Mouse (Mus musculus) mouse trophoblast stem cell (cell line): ENCODE measurements around the gene Vmn1r233.

Source experiments
- in situ Hi-C, 2 experiments: fragments of 300-500 bp; cut with MseI, MboI; formaldehyde crosslinking; loops; 2 replicates in 1 of 2; 3 replicates in 1 of 2; pipeline ENCODE4 v1.15.1; 2025

Gene Vmn1r233

DNA sequence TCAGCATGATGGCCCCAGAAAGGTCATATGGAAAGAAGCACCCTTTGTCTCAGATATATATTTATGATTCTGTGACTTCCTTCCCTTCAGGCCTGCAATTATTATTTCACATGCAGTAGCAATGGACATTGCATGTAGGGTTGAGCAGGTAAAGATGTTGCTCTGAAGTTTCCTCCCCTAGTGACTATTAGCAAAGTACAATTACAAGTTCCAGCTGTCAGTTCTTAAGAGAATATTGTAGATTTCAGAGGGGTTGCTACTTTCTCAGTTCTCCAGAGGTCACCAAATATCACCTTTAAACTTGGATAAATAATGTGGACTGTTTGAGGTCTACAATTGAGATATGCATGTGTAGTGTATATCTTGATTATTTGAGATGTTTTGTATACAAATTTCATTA is at the start of gene Vmn1r233:
Gene Vmn1r233 (minus strand): TSS at position 101 of the 400 bp plus-strand sequence.
- in situ Hi-C loops = no loop called here

DNA sequence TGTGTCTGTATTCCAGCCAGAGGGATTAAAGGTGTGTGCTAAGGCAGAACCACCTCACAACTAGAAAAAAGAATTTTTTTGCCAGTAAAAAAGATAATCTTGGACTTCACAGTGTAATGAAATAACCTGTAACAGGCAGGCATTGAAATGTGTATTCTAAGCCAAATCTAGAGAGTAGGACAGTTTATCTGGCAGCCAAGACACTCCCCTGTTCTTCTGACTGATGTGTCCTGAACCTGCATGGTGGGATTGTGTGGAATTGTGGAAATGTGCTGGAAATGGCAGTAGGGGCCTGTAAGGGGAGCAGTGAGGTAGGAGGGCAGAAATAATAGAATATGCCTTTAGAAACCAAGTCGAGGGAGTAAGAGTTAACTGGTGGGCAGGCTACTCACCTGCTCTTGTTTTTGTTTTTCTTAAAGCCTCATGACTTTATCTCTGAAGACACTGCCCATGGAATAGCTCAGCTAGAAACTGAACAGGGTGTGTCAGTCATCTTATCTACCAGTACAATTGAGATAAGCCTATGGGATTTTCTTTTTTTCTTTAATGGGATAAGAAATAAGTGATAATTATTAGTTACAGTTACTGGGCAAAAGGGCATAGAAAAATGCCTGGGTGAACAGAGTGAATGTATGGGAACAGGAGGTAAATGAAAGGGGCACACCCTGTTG is 22.3 kb upstream of the Vmn1r233 start:
- in situ Hi-C loops = no loop called here

DNA sequence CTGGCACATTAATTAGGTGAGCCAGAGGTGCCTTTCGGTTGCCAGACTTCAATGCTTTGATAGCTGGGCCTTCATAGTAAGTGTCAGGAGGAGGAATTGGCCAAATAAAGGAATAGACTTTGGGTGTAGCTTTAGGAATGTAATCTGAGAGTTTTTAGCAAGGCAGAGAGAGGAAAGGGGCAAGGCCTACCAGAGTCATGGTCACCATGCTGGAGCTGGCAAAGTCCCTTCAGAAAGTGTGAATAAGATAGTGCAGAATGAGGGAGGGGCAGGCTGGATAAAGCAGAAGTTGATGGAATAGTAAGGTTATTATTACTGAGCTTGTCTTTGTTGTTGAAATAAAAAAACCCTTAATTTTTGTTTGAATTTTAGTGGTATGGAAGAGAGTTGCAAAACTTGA is 13.5 kb upstream of the Vmn1r233 start:
- in situ Hi-C loops = no loop called here

DNA sequence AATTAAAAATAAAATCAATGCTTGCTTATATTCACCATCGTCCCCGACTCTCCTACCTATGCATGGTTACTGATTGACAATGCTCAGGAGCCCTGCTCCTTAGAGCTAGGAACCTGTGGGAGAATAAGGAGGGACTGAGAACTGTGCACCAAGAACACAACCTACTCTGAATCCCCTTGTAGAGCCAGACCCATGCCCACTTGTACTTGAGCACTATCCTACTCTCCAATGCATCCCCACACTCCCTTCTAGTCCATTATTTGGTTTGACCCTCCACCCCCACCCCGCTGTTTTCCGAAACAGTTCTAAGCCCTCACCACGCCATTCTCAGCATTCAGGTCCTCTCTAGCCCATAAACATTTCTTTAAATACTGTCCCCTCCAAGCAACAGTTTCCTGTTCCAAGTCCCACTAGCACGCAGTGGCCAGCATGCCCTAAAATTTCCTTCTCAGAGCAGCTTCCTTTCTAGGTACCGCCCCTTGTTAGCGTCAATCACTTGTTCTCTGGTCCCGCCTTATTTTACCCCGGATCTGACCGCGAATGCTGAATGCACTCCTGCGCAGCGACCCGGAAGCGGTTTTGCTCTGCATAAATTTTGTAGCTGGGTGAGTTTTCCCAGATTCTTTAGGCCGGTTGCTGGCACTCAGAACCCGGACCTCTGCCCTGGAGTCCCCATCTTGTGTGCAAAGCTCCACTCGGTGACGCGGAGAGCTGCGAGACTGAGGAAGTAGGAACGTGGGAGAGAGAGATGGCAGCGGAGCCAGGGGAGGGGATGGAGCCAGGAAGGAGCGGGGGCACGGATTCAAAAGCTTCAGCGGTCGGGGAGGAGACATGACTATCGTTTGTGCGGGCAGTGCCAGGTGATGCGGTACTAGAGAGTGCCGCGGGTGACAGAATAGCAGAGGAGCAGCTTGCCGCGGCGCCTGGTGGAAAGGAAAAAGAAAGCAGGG is 12.4 kb upstream of the Vmn1r233 start, which contains the start of gene Zfp160:
Gene Zfp160 (plus strand): TSS at position 522 of the 950 bp plus-strand sequence.
- in situ Hi-C loops = no loop called here

DNA sequence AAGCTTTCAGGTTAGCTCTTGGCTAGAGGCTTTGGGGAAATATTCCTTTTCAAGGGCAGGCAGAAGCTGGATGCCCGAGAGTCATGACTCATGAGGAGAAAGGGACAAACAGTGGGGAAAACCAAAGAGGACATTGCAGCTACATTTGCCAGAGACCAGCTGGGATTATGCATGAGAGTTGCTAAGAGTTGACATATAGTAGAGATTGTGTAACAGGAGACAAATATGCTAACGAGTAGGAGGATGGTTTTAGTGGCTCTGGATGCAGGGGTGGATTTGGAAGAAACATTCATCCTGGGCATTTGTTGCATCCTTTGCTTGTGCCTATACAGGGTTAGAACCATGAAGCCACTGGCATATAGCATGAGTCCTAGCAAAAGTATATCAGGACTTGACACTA is 2.5 kb downstream of the Vmn1r233 start:
- in situ Hi-C loops = no loop called here

DNA sequence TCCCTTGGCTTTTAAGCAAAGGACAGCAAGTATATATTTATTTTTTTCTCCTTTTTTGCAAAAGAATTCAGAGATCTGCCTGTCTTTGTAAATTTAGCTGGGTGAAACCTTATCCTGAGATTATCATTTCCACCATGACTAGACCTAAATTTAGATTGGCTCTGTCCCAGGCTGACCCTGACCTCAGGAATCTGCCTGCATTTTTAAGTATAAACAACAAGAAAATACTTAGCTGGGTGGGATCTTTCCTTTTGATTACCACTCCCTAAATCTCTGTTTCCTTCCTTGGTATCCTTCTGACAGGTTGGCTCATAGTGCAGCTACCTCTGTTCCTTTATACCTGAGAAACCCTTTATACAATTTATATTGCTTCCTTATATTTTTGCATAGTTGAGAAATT is 29.6 kb downstream of the Vmn1r233 start:
- in situ Hi-C loops = loop anchor here in 1 of 2 experiments (25.0 kb wide), 1 partner anchor 596 kb away; the partner anchor contains the start of gene Zfp948

DNA sequence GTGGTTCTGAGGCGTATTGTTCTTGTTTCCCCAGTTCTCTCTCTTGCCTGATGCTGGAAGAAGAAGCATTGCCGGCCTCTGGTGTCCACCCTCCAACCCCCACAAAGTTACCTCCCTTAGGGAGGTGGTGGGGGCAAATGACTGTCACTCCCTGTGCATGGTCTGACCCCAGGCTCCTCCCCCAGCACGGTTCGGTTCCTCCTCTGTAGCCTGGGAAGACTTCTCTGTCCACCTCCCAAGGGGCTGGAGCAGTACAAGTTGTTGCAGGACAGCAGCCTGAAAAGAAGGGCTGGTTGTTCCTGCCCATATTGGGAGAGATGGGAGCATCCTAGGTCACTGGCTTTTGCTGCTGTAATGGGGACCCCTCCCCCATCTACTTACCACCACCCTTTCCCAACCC is 30.8 kb downstream of the Vmn1r233 start:
- in situ Hi-C loops = loop anchor here in 1 of 2 experiments (25.0 kb wide), 1 partner anchor 597 kb away; the partner anchor contains the start of gene Zfp948

DNA sequence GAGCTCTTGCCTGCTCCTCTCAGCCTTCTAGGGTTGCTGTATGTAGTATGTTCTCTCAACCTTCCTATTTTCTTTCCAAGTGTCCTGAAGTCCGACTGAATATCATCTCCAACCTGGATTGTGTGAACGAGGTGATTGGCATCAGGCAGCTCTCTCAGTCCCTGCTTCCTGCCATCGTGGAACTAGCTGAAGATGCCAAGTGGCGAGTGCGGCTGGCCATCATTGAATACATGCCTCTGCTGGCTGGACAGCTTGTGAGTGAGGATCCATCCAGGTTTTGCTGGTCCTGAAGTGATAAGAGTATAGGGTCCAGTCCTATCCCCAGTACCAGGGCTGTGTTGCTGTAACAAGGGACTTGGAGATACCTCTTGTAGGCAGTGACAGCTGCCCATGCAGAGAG is 35.9 kb downstream of the Vmn1r233 start:
- in situ Hi-C loops = loop anchor here in 1 of 2 experiments (25.0 kb wide), 1 partner anchor 602 kb away; the partner anchor contains the start of gene Zfp948

DNA sequence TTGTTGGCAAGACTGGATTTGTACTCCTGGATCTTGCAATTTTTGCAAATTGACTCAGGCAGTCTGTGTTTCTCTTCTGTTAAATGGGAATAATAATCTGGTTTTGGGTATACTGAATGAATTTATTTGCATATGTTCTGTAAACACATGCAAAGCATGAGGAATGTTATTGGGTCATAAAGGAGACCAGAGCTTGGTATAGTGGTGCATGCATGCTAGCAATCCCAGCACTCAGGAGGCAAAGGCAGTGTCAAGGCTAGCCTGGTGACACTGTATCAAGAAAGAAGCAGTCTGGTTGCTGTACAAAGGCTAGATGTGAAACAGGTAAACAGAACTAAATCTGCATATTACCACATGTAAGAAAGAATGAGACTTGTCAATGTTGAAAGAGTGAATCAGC is 49.6 kb downstream of the Vmn1r233 start:
- in situ Hi-C loops = no loop called here

DNA sequence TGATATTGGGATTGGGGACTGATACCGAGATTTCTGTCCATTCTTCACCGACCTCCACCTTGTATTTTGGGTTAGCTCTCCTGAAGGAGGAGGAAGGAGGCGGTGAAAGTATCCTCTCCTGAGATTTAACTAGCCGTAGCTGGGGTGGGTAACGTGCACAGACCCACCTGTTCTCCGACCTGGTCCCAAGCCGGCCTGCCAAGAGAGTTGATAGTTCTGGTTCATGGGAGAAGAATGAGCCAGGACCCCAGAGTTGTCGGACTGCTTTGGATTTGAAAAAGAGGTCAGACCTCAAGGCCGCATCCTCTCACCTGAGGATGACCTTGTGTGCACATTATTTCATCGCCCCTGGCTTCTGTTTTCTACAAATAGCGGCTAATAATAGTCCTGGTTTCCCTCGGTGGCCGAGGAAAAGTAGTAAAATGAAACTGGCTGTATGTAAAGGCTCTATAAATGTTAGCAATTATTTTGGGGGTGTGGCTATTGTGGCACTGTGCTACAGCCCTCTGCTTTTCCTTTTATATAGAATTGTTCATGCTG is 50.2 kb downstream of the Vmn1r233 start:
- in situ Hi-C loops = no loop called here

DNA sequence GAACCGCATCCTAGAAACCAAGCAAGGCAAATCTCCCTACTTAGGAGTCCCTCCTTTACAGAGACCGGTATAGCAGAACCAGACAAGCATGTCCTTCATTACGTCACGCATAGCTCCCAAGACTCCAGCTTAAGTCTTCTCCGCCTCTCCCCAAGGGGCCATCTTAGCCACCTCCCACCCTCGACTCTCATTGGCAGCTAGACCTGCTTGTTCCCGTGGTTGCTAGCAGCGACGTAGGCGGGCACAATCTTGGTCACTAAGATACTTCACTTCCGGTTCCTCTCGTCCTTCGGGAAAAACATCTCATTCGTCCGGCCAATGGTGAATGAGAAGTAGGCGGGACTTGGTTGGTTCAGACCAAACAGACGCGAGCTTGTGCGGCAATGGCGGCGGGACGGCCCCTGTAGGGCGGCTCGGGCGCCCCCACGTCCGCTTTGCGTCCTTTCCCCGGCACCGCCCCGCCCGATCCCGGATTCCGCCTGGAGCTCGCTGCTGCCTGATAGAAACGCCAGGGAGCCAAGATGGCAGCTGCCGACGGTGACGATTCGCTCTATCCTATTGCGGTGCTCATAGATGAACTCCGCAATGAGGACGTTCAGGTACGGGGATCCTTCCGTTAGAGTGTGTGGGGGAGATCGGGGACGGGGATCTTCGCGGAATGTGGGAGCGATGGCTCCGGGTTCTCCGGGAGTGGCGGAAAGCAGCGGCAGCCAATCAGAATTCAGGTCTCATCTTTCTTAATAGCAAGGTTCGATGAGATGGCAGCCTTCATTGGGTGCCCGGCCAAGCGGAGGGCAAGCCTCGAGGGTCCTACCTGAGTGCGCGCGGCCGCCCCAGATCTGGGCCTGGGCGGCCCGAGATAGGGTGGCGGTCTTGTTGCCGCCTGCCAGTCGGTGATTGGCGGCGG is 51.0 kb downstream of the Vmn1r233 start, which contains the start of gene Ppp2r1a:
Gene Ppp2r1a (plus strand): TSS at position 327 of the 907 bp plus-strand sequence.
- in situ Hi-C loops = no loop called here

DNA sequence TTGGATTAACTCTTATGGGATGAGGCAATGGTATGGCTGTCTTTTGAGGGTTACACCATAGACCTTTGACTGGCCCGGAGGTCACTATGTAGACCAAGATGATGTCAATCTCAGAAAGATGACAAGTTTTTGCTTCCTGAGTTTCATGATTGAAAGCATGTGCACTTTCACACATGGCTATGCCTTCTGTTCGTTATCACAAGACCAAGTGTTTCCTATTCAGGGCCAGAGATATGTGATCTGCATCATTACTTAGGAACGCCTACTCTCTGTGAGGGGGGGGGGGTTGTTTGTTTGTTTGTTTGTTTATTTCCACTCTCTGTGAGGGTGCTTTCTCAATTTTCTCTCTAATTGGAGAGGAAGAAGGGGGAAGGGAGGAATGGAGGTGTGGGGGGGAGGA is 52.0 kb downstream of the Vmn1r233 start:
- in situ Hi-C loops = no loop called here
